Mouse (Mus musculus) liver, adult 2 months (tissue): Measurements from ENCODE around the gene Fads6.

ENCODE experiments used
- CTCF ChIP-seq: fragments of 200-500 bp; IDR thresholded peaks from 2 replicates; pipeline ENCODE4 v1.5.1; 2011; ENCODE audit warnings: low read depth, low read length, control low read depth
- POLR2A ChIP-seq: fragments of 200-500 bp; IDR thresholded peaks from 2 replicates; pipeline ENCODE4 v1.6.1; 2011; ENCODE audit warnings: low read length, control low read depth; ENCODE audit not compliant: insufficient read depth; ENCODE audit errors: extremely low read depth

DNA sequence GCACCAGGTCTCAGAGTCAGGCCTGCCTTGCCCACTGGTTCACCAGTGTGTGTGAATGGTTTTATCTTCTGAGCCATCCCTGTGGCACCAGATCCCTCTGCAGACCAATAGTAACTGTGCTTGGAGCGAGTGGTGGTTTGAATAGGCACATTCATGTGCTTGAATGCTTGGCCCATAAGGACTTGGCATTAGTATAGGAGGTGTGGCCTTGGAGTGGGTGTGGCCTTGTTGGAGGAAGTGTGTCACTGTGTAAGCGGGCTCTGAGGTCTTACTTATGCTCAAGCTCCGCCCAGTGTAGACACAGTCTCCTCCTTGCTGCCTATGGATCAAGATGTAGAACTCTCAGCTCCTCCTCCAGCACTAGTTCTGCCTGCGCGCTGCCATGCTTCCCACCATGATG is 10.1 kb downstream of the Fads6 start:
- TF ChIP-seq CTCF (no peak), POLR2A (no peak)
